Mouse (Mus musculus): ENCODE results near the gene Zfp771.

GRCm38 (mm10) chr7:127194633-127195029 is 49.4 kb upstream of the Zfp771 start:
- TF ChIP-seq POLR2A (IDR thresholded peaks at IDR 0.05; ENCODE audit: borderline replicate concordance, control insufficient read depth, low read depth, low read length) = no peak
- no peak for TF ChIP-seq CTCF (IDR thresholded peaks at IDR 0.05; ENCODE audit: control insufficient read depth, insufficient read depth, low read length)
